Comparison of ENCODE assay signal across 26 mouse cellular contexts in genomic region chr5:65059806-65060205, GRCm38 (mm10). TPM values are rescaled to one million over a fixed set of nuclear protein-coding genes. Genes with fewer than 3 reads are reported as not detected.
DNase-seq lines count a peak whose midpoint lies in the region; ATAC-seq lines count a peak whose summit lies in the region.
"Had no signal": no experiment of that assay in that cellular context is flagged by ENCODE, and none has a peak within 500 bp of the region (broad histone marks: within the 10 kb centered on the region; RNA-seq: fewer than 3 reads in every experiment).

No protein-coding gene starts in this region.

- DNase-seq in midbrain, embryonic 11.5 days (ENCODE audit: low spot score, missing footprints) = peak; percentile 37
- DNase-seq in 416B (ENCODE audit: low read depth) (peak; percentile 42), R1 (ENCODE audit: low read depth, low spot score) (peak; percentile 62)
- DNase-seq in neural tube, embryonic 10.5 days (ENCODE audit: extremely low spot score, low spot score) = no peak
- DNase-seq: adrenal gland, adult 2 months; adrenal gland, postnatal 10 days; adrenal gland, postnatal 25 days; cerebellum, adult 11 months; cerebellum, adult 18-20 months; cerebellum, adult 8-10 months; cerebellum, adult 9-11 months; cerebellum, postnatal 14 days; cerebellum, postnatal 36 days; embryo, embryonic 11 days; forebrain, postnatal 0 days had no signal

- no peaks in the 10 kb centered on the region for H3K9me3 ChIP-seq in midbrain, embryonic 11.5 days (ENCODE audit: control insufficient read depth, low read length)
- H3K9me3 ChIP-seq in midbrain, embryonic 15.5 days = no peaks in the 10 kb centered on the region
- H3K9me3 ChIP-seq: embryonic facial prominence, embryonic 13.5 days; embryonic facial prominence, embryonic 15.5 days; forebrain, embryonic 10.5 days; forebrain, embryonic 13.5 days; forebrain, embryonic 15.5 days; G1E had no signal

- H3K27ac ChIP-seq in midbrain, embryonic 11.5 days (ENCODE audit: low read depth, low read length) = no peak overlapping the region
- no peak overlapping the region for H3K27ac ChIP-seq in midbrain, embryonic 15.5 days
- H3K27ac ChIP-seq: embryonic facial prominence, embryonic 13.5 days; embryonic facial prominence, embryonic 15.5 days; forebrain, embryonic 10.5 days; forebrain, embryonic 13.5 days; forebrain, embryonic 15.5 days had no signal

- H3K4me2 ChIP-seq in midbrain, embryonic 11.5 days = no peak overlapping the region
- no peak overlapping the region for H3K4me2 ChIP-seq in midbrain, embryonic 15.5 days
- H3K4me2 ChIP-seq: embryonic facial prominence, embryonic 13.5 days; embryonic facial prominence, embryonic 15.5 days; forebrain, embryonic 13.5 days; forebrain, embryonic 15.5 days had no signal

- H3K27me3 ChIP-seq in midbrain, embryonic 11.5 days (ENCODE audit: control insufficient read depth, insufficient read depth, low read length) = no peaks in the 10 kb centered on the region
- no peaks in the 10 kb centered on the region for H3K27me3 ChIP-seq in midbrain, embryonic 15.5 days (replicated peaks)
- H3K27me3 ChIP-seq: embryonic facial prominence, embryonic 13.5 days; embryonic facial prominence, embryonic 15.5 days; forebrain, embryonic 13.5 days; forebrain, embryonic 15.5 days; Patski had no signal

- ATAC-seq in midbrain, embryonic 11.5 days (ENCODE audit: low FRiP score) = no peak
- ATAC-seq in midbrain, embryonic 15.5 days (replicated peaks) = no peak
- ATAC-seq: forebrain, embryonic 13.5 days; forebrain, embryonic 15.5 days; forebrain, postnatal 0 days; Patski had no signal

- no peaks in the 10 kb centered on the region for H3K4me1 ChIP-seq in midbrain, embryonic 11.5 days (ENCODE audit: control insufficient read depth, insufficient read depth, low read length)
- no peaks in the 10 kb centered on the region for H3K4me1 ChIP-seq in midbrain, embryonic 15.5 days
- H3K4me1 ChIP-seq: embryonic facial prominence, embryonic 13.5 days; embryonic facial prominence, embryonic 15.5 days; forebrain, embryonic 10.5 days; forebrain, embryonic 13.5 days; forebrain, embryonic 15.5 days had no signal

- H3K4me3 ChIP-seq in midbrain, embryonic 11.5 days (ENCODE audit: low read depth, low read length) = no peak overlapping the region
- H3K4me3 ChIP-seq in midbrain, embryonic 15.5 days = no peak overlapping the region
- H3K4me3 ChIP-seq: embryonic facial prominence, embryonic 13.5 days; embryonic facial prominence, embryonic 15.5 days; erythroblast, embryonic 14.5 days; forebrain, embryonic 10.5 days; forebrain, embryonic 13.5 days; forebrain, embryonic 15.5 days had no signal

- no peak overlapping the region for H3K9ac ChIP-seq in midbrain, embryonic 11.5 days (ENCODE audit: low read length)
- H3K9ac ChIP-seq in midbrain, embryonic 15.5 days = no peak overlapping the region
- H3K9ac ChIP-seq: embryonic facial prominence, embryonic 13.5 days; embryonic facial prominence, embryonic 15.5 days; forebrain, embryonic 13.5 days; forebrain, embryonic 15.5 days; forebrain, postnatal 0 days had no signal

- no peaks in the 10 kb centered on the region for H3K36me3 ChIP-seq in midbrain, embryonic 11.5 days (ENCODE audit: control insufficient read depth, insufficient read depth, low read length)
- H3K36me3 ChIP-seq in midbrain, embryonic 15.5 days (replicated peaks) = no peaks in the 10 kb centered on the region
- H3K36me3 ChIP-seq: embryonic facial prominence, embryonic 13.5 days; embryonic facial prominence, embryonic 15.5 days; forebrain, embryonic 10.5 days; forebrain, embryonic 15.5 days; G1E had no signal

- 76% methylated on average over 2 of the region's 2 CpGs for WGBS in midbrain, embryonic 11.5 days
- 76% methylated on average over 2 of the region's 2 CpGs for WGBS in midbrain, embryonic 15.5 days

RNA-seq across cellular contexts. Expression of gene Tmem156, which starts 32.1 kb away (rescaled TPM):
- polyA plus RNA-seq in midbrain, embryonic 11.5 days (2014; fragmentation: Nextera tagmentation; extraction: Ambion mirVana) = 0.19 TPM in 1 of 2 replicates, not detected in the other
- 0.11 and 0.22 TPM in 2 replicates for polyA plus RNA-seq in midbrain, embryonic 15.5 days (2015; fragmentation: Nextera tagmentation; extraction: Ambion mirVana)
- polyA plus RNA-seq: adrenal gland, adult 2 months; C2C12; embryonic facial prominence, embryonic 11.5 days; erythroblast, embryonic 14.5 days; forebrain, embryonic 10.5 days; forebrain, embryonic 13.5 days; G1E; Patski had no signal

RNA-seq across cellular contexts. Expression of gene Klhl5, which starts 47.5 kb away (rescaled TPM):
- 18.7 and 20.6 TPM in 2 replicates for polyA plus RNA-seq in midbrain, embryonic 11.5 days (2014; fragmentation: Nextera tagmentation; extraction: Ambion mirVana)
- polyA plus RNA-seq in midbrain, embryonic 15.5 days (2015; fragmentation: Nextera tagmentation; extraction: Ambion mirVana) = 51.9 and 53.0 TPM in 2 replicates
